Mouse (Mus musculus) ovary, postnatal 14 days (tissue): ENCODE measurements around the gene Zfp93.
A peak's percentile ranks its signal among the peaks of the same experiment; 100 is the strongest.

Experiments
- DNase-seq: peaks from one replicate; pipeline ENCODE4 v3.0.0; 2022; ENCODE audit warnings: low spot score

The Zfp93 gene

GRCm38 (mm10) chr7:24291387-24292090 lies 21.3 kb downstream of the Zfp93 start:
- no peak for DNase-seq

GRCm38 (mm10) chr7:24293061-24293851 lies 23.0 kb downstream of the Zfp93 start:
- no peak for DNase-seq

DNA sequence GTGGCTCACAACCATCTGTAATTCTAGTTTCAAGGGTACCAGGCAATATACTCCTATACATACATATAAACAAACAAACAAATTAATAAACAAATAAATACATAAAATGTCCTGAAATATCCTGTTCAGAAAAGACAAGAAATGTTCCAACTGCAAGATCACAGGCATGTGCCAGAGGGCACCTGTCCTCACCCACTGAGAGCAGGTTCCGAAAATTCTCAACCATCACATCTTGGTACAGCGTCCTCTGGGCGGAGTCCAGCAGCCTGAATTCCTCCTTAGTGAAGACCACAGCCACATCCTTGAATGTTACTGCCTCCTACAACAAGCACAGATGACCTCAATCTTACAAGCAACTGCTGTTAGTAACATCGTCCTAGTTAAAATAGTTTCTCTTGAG lies 24.5 kb downstream of the Zfp93 start:
- DNase-seq: no peak

DNA sequence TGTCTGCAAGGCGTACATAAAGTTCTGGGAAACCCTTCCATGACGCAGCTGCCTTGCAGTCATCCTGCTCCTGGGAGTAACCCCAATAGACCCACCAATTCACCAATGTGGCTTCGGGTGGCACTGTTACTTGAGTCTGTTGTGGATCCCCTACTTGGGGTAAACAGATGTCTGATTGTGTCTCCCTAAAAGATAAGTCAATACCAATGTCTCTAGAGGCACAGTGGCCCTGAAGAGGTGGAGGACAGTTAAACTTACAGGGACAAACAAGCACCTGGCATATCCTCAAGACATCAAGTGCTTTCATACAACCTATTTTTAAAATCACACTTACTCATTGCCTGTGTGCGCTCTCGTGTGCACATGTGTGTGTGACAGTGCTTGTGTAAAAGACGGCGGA lies 25.2 kb downstream of the Zfp93 start:
- no peak for DNase-seq

DNA sequence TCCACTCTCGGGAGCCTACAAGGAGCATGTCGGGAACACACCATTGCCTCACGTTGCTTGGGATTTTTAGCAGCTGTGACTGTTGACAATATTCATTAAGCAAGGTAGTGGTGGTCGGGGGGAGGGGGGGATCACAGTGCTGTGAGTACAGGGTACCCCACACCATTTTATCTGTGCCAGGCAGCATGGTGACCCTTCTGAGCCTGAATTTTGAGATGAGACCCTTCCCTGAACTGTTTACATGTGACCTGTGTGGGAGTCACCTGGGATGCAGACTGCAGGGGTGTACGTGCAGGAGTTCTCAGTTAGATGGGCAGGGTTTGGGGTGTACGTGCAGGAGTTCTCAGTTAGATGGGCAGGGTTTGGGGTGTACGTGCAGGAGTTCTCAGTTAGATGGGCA lies 26.2 kb downstream of the Zfp93 start:
- no peak for DNase-seq

DNA sequence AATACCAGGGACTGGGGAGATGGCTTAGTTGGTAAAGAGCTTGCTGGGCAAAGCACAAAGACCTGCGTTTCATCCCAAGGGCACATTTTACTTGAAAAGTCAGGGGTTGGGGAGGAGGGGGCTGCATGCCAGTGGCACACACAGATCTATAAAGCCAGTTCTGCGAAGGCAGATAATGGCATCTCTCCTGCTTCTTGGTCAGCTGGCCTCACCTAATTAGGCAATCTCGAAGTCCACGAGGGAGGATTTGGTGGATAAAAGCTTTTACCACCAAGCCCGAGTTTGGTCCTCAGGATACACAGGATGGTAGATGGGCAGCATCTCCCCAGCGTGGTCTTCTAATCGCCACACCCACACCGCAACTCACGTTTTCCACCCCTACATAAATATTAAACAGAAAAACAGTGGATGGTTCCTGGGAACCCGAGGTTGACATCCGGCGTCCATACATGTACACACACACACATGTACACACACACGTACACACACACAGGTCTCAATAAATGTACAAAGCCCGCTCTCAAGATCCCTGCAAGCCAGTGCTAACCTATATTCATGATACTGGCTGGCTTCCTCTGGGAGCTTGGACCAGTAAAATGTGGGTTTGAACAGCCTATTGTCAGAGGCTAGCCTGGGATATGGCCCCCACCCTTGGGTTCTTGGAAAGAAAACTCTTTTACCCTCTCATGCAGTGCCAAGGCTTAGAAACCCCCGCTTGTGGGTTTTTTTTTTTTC lies 27.3 kb downstream of the Zfp93 start:
- no peak for DNase-seq

GRCm38 (mm10) chr7:24298635-24298972 lies 28.4 kb downstream of the Zfp93 start:
- no peak for DNase-seq

DNA sequence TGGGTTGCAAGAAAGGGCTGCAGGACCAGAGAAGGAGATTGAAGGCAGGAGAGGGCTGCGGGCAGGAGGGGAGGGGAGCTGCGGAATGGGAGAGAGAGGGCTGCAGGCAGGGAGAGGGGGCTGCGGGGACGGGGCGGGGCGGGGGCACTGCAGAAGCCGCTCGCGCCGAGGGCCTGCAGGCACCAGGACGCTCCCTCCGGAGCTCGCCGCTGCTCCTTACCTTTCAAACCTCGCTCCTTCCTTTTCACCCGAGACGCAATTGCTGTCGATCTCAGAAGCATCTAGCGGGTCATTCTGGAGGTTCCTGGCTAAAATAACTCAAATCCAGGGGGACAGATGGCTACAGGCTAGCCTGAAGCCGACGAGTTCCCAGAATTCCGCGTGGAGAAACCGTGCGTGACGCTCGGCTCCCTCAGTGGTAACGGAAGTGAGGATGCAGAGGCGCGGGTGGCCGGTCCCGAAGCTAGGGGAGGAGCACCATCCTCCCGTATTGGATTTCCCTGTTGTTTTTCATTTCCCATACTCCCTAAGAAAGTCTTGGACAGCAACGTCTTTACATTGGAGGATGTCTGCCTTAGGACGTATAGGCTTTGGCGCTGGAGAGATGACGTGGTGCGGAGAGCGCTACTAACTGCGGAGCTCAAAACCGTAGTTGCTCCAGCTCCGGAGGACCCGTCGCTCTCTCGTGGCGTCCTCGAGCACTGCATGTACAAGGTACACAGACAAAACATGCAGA lies 28.9 kb downstream of the Zfp93 start:
- DNase-seq: peak; percentile 50

DNA sequence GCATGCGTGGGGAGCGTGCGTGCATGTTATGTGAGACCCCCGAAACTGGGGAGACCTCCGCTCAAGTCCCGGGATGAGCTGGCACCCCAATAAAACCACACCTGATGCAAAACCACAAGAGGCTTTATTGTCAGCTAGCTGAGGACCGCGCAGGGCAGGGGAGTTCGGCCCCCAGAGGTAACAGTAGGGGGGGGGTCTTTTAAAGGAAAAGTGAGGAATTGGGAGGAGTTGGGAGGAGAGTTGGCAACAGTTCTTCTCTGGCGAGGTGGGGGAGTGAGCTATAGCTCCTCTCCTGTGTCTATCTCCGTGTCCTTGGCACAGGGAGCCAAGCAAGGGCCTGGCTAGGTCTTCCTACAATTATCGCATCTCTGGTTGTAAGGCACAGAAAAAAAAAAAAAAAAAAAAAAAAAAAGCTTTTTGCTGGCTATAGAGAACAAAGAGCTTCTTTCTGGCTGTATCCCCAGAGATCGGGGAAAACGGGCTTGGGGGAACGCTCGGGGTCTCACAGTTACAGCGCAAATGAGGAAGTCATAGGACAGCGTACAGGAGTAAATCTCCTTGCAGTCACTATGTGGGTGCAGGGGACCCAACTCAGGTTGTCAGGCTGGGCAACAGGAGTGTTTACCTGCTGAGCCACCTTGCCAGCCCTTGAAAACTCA lies 29.7 kb downstream of the Zfp93 start:
- DNase-seq: no peak

- no peak for DNase-seq
Observed at GRCm38 (mm10) chr7:24300771-24301282, 30.6 kb downstream of the Zfp93 start, which contains the start of gene Zfp61. Zfp61 (minus strand) TSS chr7:24301232.

GRCm38 (mm10) chr7:24315726-24316566 lies 45.7 kb downstream of the Zfp93 start:
- DNase-seq: no peak

DNA sequence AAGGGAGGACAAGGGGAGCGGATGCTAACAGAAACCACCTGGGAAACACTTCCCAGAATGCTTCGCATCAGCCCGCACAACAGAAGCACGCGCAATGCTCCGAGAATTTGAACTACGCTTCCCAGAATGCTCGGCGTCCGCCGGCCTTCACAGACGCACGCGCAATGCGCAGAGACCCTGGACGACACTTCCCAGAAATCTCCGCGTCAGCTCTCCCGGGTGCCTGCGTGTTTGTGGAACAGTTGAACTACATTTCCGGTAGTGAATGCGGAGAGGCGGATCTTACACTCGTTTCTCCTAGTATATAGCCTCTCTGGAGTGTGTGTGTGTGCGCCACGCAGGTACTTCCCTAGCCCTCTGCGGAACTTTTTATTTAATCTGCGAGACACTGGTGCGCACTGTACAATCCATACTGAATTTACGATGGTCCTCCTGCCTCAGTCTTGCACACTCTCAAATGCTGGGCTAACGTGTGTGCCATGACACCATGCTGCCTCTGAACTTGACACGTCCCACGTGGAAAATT lies 46.4 kb downstream of the Zfp93 start, which contains the start of gene Zfp94:
TSS of gene Zfp94 (minus strand) at position 100 of the 526 bp plus-strand sequence.
- peak; percentile 85 for DNase-seq

GRCm38 (mm10) chr7:24318942-24319341 lies 48.7 kb downstream of the Zfp93 start:
- DNase-seq: no peak

- DNase-seq: no peak
Observed at GRCm38 (mm10) chr7:24322593-24322992, 52.4 kb downstream of the Zfp93 start.

- peak; percentile 15 for DNase-seq
Observed at GRCm38 (mm10) chr7:24325197-24325596, 55.0 kb downstream of the Zfp93 start.

DNA sequence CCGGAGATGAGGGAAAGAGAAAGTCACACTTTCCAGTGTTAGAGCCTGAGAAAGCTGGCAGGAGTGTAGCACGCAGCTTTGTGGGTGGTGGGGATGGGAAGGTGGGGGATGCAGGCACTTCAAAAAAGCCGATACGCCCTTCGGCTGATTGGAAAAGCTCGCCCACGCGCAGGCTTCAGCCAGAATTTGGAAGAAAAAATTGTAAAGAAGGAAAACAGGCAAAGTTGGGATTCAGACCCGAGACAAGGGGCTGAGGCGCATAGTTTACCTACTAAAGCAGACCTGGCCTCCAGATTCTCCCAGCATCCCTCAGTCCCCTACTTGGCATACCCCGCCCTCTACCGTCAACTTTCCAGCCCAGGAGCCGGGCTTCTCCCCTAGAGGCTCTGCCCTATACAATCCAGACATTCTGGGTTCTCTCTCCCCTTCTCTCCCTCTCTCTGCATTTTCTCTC lies 55.5 kb downstream of the Zfp93 start:
- peak; percentile 7 for DNase-seq

DNA sequence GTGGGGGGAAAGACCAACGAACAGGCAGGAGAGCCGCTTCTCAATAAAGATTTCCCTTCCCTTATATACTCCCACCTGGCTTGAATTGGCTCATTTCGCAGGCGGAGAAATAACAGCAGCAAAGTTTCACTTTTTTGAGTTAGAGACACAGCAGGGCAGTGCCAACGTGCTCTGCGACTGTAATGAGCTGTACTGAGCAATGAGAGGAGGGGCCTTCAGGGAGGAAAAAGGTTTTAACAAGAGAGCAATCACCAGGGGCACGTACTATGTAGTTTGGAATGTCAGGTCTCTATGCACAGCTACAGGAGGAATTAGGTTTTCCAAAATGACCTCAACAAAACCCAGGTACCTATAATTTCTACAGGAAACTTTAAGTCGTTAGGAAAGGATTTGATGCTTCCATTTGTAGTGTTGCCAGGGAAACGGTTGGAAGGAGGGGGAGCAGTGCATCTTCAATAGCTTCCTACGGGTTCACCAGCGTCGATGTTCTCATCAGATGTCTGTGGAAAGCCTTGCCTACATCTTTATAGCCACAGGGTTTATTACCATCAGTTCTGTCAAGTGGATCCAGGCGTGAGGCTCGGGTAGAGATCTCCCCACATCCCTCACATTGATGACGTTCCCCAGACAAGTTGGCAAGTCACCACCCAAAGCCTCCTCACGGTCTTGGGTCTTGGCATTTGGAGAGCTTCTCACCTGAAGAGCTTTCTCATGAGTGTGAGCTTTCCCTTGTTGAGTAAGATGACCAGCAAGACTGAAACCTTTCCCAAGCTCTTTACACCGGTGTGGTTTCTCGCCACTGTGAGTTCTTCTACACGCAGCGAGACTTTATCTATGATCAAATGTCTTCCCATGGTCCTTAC lies 56.3 kb downstream of the Zfp93 start:
- DNase-seq: no peak
